Mouse (Mus musculus) midbrain, embryonic 16.5 days (tissue): ENCODE results near the gene Atoh7. TPM values are rescaled to one million over a fixed set of nuclear protein-coding genes. Genes with fewer than 3 reads are reported as not detected.

Experiments
- ATAC-seq: fragments of 200-750 bp; cut with Nextera tagmentation; 2 replicates; pipeline ENCODE4 v1.8.0; 2017; ENCODE audit warnings: moderate TSS enrichment
- H3K27ac ChIP-seq: fragments of 300-500 bp; sonication (generic); 2 replicates; pipeline ENCODE4 v1.5.1; 2014; ENCODE audit warnings: mild to moderate bottlenecking, low read length, mixed read lengths
- H3K27me3 ChIP-seq: fragments of 300-500 bp; sonication (generic); 2 replicates; pipeline ENCODE4 v1.6.1; 2014; ENCODE audit warnings: low read depth, low read length, mixed read lengths; ENCODE audit not compliant: control insufficient read depth, insufficient read depth
- H3K36me3 ChIP-seq: fragments of 300-500 bp; sonication (generic); 2 replicates; pipeline ENCODE4 v1.6.1; 2014; ENCODE audit warnings: mild to moderate bottlenecking, low read length, moderate library complexity, mixed read lengths; ENCODE audit not compliant: control insufficient read depth, insufficient read depth
- H3K4me1 ChIP-seq: fragments of 300-500 bp; sonication (generic); 2 replicates; pipeline ENCODE4 v1.6.1; 2014; ENCODE audit warnings: mild to moderate bottlenecking, low read length, mixed read lengths; ENCODE audit not compliant: control insufficient read depth, insufficient read depth
- H3K4me2 ChIP-seq: fragments of 300-500 bp; sonication (generic); 2 replicates; pipeline ENCODE4 v1.6.1; 2014; ENCODE audit warnings: mild to moderate bottlenecking, low read length, mixed read lengths
- H3K4me3 ChIP-seq: fragments of 300-500 bp; sonication (generic); 2 replicates; pipeline ENCODE4 v1.5.1; 2014; ENCODE audit warnings: low read depth, mild to moderate bottlenecking, low read length, moderate library complexity, mixed read lengths
- H3K9ac ChIP-seq: fragments of 300-500 bp; sonication (generic); 2 replicates; pipeline ENCODE4 v1.6.1; 2014; ENCODE audit warnings: low read depth, low read length, mixed read lengths
- H3K9me3 ChIP-seq: fragments of 300-500 bp; sonication (generic); replicated peaks from 2 replicates; pipeline ENCODE4 v1.6.1; 2014; ENCODE audit warnings: mild to moderate bottlenecking, low read length, mixed read lengths; ENCODE audit not compliant: control insufficient read depth, poor library complexity, severe bottlenecking
- WGBS: fragments of 180-500 bp; shearing (Covaris S2); extraction: QIAGEN DNeasy Blood & Tissue Kit; methylation state at CpG from one replicate; pipeline ENCODE4 v1.1.7; 2014; 5-methylcytosine and 5-hydroxymethylcytosine counted together
- polyA plus RNA-seq: library from polyadenylated mRNA; unstranded; fragments of >200 nt; fragmentation: Nextera tagmentation; extraction: Ambion mirVana; gene quantifications from 2 replicates; pipeline ENCODE4 v1.2.1, GENCODE M21; 2015

Gene Atoh7
- polyA plus RNA-seq, 1 experiment from 2014 or later, result 2.3 TPM

DNA sequence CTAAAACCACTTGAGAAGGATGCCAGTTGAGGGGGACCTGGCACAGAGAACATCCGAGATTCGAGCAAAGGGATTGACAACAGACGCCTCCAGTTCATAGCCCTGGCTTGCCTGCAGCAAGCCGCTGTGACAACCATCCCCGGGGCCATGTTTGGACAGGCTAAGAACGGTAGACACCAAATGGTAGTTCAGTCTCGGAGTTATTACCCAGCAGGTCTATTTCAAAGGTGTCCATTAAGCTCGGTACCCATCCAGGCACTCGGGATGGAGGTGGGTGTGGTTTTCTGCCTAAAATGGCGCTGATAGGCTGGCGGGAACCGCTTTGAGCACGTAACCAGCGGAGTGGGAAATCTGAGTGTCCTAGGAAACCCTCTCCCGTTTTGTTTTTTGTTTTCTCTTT lies 16.4 kb downstream of the Atoh7 start:
- Histone ChIP-seq H3K27me3 (no peaks in the 10 kb centered on the region), H3K4me1 (no peaks in the 10 kb centered on the region), H3K9me3 (no peaks in the 10 kb centered on the region; the same call in 1 of the 2 replicates), H3K36me3 (no peaks in the 10 kb centered on the region), H3K9ac (no peak overlapping the region), H3K27ac (no peak overlapping the region), H3K4me2 (no peak overlapping the region), H3K4me3 (no peak overlapping the region)
- no peak for ATAC-seq
- 86% methylated on average over 15 of the region's 15 CpGs for WGBS

DNA sequence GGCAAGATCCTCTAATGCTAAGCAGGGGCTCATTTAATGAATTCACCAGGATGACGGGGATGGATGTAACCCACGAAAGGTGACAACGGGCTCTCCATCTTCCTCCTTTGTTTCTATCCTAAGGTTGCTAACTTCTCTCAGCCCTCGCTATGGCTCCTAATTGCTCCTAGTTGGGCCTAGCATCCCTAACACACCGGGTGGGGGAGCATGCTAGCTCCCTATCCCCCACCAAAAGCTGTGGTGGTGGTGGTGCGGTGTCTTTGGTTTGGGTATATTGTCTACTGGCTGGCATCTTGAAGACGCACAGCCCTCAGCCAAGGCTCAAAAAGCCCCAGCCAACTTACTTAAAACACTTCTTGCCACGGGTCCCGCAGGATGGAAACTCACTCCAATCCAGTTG lies 16.9 kb downstream of the Atoh7 start:
- H3K36me3 ChIP-seq, result no peaks in the 10 kb centered on the region
- H3K9me3 ChIP-seq, result no peaks in the 10 kb centered on the region
- 92% methylated on average over 9 of the region's 9 CpGs for WGBS
- H3K4me1 ChIP-seq, result no peaks in the 10 kb centered on the region
- no peak overlapping the region for H3K9ac ChIP-seq
- ATAC-seq, result no peak
- H3K27ac ChIP-seq, result no peak overlapping the region
- no peak overlapping the region for H3K4me2 ChIP-seq
- no peaks in the 10 kb centered on the region for H3K27me3 ChIP-seq
- H3K4me3 ChIP-seq, result no peak overlapping the region

DNA sequence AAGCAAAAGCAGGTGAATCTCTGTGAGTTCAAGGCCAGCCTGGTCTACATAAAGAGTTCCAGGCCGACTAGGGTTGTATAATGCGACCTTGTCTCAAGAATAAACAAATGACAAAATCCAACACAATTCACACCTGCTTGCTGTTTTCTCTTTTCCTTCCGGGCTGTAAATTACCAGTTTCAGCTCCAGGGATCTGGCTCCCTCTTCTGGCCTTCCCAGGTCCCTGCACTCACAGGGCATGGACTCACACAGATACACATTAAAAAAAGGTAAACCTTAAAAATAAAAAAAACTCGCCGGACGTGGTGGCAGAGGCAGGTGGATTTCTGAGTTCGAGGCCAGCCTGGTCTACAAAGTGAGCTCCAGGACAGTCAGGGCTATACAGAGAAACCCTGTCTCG lies 18.1 kb downstream of the Atoh7 start:
- ATAC-seq, result no peak
- 94% methylated on average over 8 of the region's 8 CpGs for WGBS

DNA sequence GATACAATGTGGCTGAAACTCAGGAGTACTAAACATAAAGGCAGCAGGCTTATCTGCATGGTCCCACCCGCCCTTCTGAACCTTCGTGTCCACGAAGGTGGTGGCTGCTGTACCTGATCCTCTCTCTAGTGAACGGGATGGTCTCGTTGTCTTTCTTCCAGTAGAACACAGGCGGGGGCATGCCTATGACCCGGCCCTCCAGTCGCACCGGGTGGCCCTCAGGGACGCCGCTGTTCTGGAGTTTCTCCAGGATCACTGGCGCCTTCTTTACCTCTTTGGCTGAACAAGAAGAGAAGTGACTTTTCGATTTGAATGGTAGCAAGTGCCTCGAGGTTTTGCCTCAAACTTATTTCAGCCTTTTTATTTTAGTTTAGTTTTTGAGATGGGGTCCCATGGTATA lies 20.5 kb downstream of the Atoh7 start:
- no peak overlapping the region for H3K9ac ChIP-seq
- H3K27ac ChIP-seq, result no peak overlapping the region
- H3K36me3 ChIP-seq, result no peaks in the 10 kb centered on the region
- H3K4me2 ChIP-seq, result no peak overlapping the region
- no peak overlapping the region for H3K4me3 ChIP-seq
- no peaks in the 10 kb centered on the region for H3K4me1 ChIP-seq
- H3K9me3 ChIP-seq, result no peaks in the 10 kb centered on the region
- WGBS, result 84% methylated on average over 14 of the region's 14 CpGs
- H3K27me3 ChIP-seq, result no peaks in the 10 kb centered on the region
- no peak for ATAC-seq

More for the DNA sequence above, 18.1 kb downstream of the Atoh7 start:
- no peak overlapping the region for H3K9ac ChIP-seq
- no peaks in the 10 kb centered on the region for H3K36me3 ChIP-seq
- H3K4me1 ChIP-seq, result no peaks in the 10 kb centered on the region
- no peak overlapping the region for H3K27ac ChIP-seq
- no peaks in the 10 kb centered on the region for H3K9me3 ChIP-seq
- no peak overlapping the region for H3K4me3 ChIP-seq
- no peaks in the 10 kb centered on the region for H3K27me3 ChIP-seq
- H3K4me2 ChIP-seq, result no peak overlapping the region

DNA sequence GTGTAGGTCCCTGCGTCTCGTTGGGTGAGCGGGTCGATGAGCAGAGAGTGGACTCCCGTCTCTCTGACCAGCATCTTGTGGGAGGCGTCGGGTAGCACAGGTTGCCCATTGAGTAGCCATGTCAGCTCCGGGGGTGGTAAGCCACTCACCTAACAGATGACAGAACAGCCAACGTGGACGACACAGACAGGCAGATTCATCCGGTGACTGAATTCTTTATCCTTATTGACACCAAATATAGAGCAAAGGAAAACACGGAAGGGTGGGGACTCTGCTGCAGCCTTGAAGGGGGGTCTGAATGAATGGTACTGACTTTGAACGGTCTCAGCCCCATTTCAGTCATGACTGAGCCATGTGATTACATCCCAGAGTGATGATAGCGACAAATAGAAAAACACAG lies 22.5 kb downstream of the Atoh7 start:
- ATAC-seq, result no peak
- no peaks in the 10 kb centered on the region for H3K9me3 ChIP-seq
- H3K4me3 ChIP-seq, result no peak overlapping the region
- no peak overlapping the region for H3K27ac ChIP-seq
- no peaks in the 10 kb centered on the region for H3K27me3 ChIP-seq
- no peak overlapping the region for H3K9ac ChIP-seq
- H3K4me1 ChIP-seq, result no peaks in the 10 kb centered on the region
- 86% methylated on average over 14 of the region's 14 CpGs for WGBS
- no peaks in the 10 kb centered on the region for H3K36me3 ChIP-seq
- no peak overlapping the region for H3K4me2 ChIP-seq

DNA sequence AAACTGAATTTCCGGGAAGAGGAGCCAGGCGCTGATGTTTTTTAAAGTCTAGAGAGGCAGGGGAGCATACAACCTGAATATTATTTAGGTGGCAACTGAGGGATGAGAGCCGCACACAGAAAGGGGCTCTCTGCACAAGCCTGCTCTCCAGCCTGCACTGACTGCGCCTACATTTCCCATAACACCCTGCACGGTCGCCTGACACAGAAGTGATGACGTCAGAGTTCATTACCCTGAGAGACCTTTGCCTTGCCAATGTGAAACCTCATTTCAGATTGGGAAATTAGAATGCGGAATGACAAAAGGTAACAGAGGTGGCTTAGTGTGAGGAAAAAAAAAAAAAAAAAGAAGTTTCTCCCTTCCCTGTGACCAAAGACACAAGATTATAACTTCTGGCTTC lies 23.1 kb downstream of the Atoh7 start:
- ATAC-seq, result peak; percentile 83
- no peaks in the 10 kb centered on the region for H3K36me3 ChIP-seq
- no peak overlapping the region for H3K27ac ChIP-seq
- H3K27me3 ChIP-seq, result no peaks in the 10 kb centered on the region
- no peak overlapping the region for H3K9ac ChIP-seq
- no peaks in the 10 kb centered on the region for H3K4me1 ChIP-seq
- H3K9me3 ChIP-seq, result no peaks in the 10 kb centered on the region
- 31% methylated on average over 8 of the region's 8 CpGs for WGBS
- no peak overlapping the region for H3K4me2 ChIP-seq
- H3K4me3 ChIP-seq, result no peak overlapping the region

DNA sequence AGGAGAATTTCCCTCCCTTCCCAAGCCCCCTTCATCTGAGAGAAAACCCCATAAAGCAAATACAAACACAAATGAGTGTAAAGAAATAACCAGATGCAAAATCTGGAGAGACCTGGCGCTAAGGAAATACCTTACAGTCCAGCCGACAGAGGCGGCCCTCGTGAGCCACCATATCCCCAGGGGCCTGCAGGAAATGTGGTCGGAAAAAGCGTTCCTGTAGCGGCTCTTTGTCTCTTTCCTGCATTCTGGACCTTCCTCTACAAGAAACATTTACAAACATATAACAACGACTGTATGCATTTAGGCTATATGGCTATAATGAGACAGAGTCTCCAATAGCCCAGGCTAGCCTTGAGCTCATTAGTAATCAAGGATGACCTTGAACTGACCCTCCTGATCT lies 23.7 kb downstream of the Atoh7 start:
- Histone ChIP-seq H3K27me3 (no peaks in the 10 kb centered on the region), H3K9ac (no peak overlapping the region), H3K9me3 (no peaks in the 10 kb centered on the region), H3K4me2 (no peak overlapping the region), H3K4me1 (no peaks in the 10 kb centered on the region), H3K4me3 (no peak overlapping the region), H3K36me3 (no peaks in the 10 kb centered on the region), H3K27ac (no peak overlapping the region)
- WGBS, result 86% methylated on average over 8 of the region's 8 CpGs
- no peak for ATAC-seq

DNA sequence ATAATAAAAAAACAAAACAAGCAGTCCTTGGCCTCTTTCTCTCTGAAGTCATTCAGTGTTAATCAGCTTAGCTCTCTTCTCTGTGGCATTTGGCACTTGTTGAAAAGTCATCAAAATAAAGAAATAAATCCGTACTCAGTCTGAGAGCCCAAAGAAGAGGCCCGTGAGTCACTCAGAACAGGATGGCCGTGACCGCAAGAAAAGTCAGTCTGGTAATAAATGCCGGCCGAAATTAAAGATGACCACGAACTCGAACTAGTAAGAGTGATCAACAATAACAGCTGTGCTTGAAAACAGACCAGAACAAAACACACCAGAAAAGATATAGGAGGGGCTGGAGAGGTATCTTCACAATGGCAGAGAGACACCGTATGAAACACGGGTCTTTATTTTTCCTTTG lies 24.6 kb downstream of the Atoh7 start:
- Histone ChIP-seq H3K4me3 (no peak overlapping the region), H3K9me3 (no peaks in the 10 kb centered on the region), H3K4me2 (no peak overlapping the region), H3K4me1 (no peaks in the 10 kb centered on the region), H3K27me3 (no peaks in the 10 kb centered on the region), H3K9ac (no peak overlapping the region), H3K36me3 (no peaks in the 10 kb centered on the region), H3K27ac (no peak overlapping the region)
- 86% methylated on average over 10 of the region's 10 CpGs for WGBS
- ATAC-seq, result no peak

DNA sequence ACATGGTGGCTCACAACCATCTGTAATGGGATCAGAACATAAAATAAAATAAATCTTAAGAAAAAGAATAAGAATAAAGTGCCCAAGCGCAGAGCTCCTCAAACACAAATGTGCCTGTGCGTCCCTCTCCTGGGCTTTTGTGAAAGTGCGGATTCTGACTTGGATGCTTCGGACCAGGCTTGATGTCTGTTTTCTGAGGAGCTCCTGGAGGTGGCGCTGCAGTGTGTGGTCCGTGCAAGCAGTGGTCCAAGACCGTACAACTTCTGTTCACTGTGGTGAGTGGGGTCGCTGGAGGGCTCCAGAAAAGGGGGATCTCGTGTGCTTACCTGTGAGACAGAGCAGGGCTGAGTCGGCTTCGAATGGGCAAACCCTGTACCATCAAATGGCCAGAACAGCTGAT lies 25.9 kb downstream of the Atoh7 start:
- Histone ChIP-seq H3K9ac (no peak overlapping the region), H3K4me3 (no peak overlapping the region), H3K9me3 (no peaks in the 10 kb centered on the region), H3K4me2 (no peak overlapping the region), H3K27ac (no peak overlapping the region), H3K27me3 (no peaks in the 10 kb centered on the region), H3K4me1 (no peaks in the 10 kb centered on the region), H3K36me3 (no peaks in the 10 kb centered on the region)
- ATAC-seq, result no peak
- 28% methylated on average over 11 of the region's 11 CpGs for WGBS

DNA sequence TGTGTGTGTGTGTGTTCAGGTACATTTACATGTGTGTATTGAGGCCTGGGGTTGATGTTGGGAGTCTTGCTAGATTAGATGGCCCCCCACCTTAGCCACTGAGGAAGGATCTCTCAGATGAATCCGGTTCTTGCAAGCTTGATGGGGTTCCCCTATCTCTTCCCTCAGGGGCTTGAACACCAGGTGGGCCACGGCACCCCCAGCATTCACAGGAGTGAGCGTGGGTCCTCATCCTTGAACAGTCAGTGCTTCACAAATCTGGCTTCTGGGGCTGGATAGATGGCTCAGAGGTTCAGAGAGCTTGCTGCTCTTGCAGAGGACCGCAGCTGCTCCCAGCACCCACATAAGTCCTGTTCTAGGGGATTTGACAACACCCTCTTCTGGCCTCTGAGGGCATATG lies 26.7 kb downstream of the Atoh7 start:
- H3K4me2 ChIP-seq, result no peak overlapping the region
- H3K36me3 ChIP-seq, result no peaks in the 10 kb centered on the region
- H3K9me3 ChIP-seq, result no peaks in the 10 kb centered on the region
- H3K4me3 ChIP-seq, result no peak overlapping the region
- H3K27me3 ChIP-seq, result no peaks in the 10 kb centered on the region
- no peak for ATAC-seq
- H3K4me1 ChIP-seq, result no peaks in the 10 kb centered on the region
- H3K27ac ChIP-seq, result no peak overlapping the region
- no peak overlapping the region for H3K9ac ChIP-seq
- 79% methylated on average over 4 of the region's 4 CpGs for WGBS
